Mouse (Mus musculus): ENCODE results near the gene Gm11563. TPM values are rescaled to one million over a fixed set of nuclear protein-coding genes. Genes with fewer than 3 reads are reported as not detected.
"Not testable (repeated sequence)": the region's sequence is repeated elsewhere in the genome, so short reads cannot be mapped to it uniquely, and the experiment has no call there.

Gm11563 gene
- polyA plus RNA-seq, 1 experiment, result not detected

- Histone ChIP-seq H3K27me3 (ENCODE audit: control insufficient read depth, insufficient read depth, low read length) (no peaks in the 10 kb centered on the region), H3K4me3 (ENCODE audit: extremely low read depth, insufficient read depth, insufficient read length) (no peak overlapping the region), H3K36me3 (ENCODE audit: control insufficient read depth, insufficient read depth, low read length) (no peaks in the 10 kb centered on the region), H3K27ac (ENCODE audit: insufficient read depth, low read length) (no peak overlapping the region), H3K4me1 (ENCODE audit: control insufficient read depth, insufficient read depth, insufficient read length) (no peaks in the 10 kb centered on the region)
- WGBS, result 61% methylated on average over 5 of the region's 5 CpGs
- TF ChIP-seq CTCF (IDR thresholded peaks at IDR 0.05; ENCODE audit: extremely low read depth, insufficient read depth, insufficient read length, insufficient replicate concordance), result no peak
- TF ChIP-seq POLR2A (IDR thresholded peaks at IDR 0.05; ENCODE audit: low read depth, low read length), result no peak
- no peak for DNase-seq (ENCODE audit: low read depth in 1 of 2, low spot score in 2 of 2)
Measured at GRCm38 (mm10) chr11:99657051-99657450, 1.7 kb downstream of the Gm11563 start.

- Histone ChIP-seq H3K27me3 (ENCODE audit: control insufficient read depth, insufficient read depth, low read length) (no peaks in the 10 kb centered on the region), H3K27ac (ENCODE audit: insufficient read depth, low read length) (no peak within 1 kb of the TSS), H3K36me3 (ENCODE audit: control insufficient read depth, insufficient read depth, low read length) (no peaks in the 10 kb centered on the region), H3K4me1 (ENCODE audit: control insufficient read depth, insufficient read depth, insufficient read length) (no peaks in the 10 kb centered on the region), H3K4me3 (ENCODE audit: extremely low read depth, insufficient read depth, insufficient read length) (no peak within 1 kb of the TSS)
- DNase-seq (ENCODE audit: low read depth in 1 of 2, low spot score in 2 of 2), result no peak
- WGBS, result 72% methylated on average over 2 of the region's 2 CpGs
- no peak for TF ChIP-seq POLR2A (IDR thresholded peaks at IDR 0.05; ENCODE audit: low read depth, low read length)
- no peak for TF ChIP-seq CTCF (IDR thresholded peaks at IDR 0.05; ENCODE audit: extremely low read depth, insufficient read depth, insufficient read length, insufficient replicate concordance)
Measured at GRCm38 (mm10) chr11:99650136-99650535, 8.6 kb downstream of the Gm11563 start, which contains the start of gene Gm11555. TSS of gene Gm11555 (minus strand) at chr11:99650236.

- Histone ChIP-seq H3K4me3 (ENCODE audit: extremely low read depth, insufficient read depth, insufficient read length) (no peak overlapping the region), H3K27me3 (ENCODE audit: control insufficient read depth, insufficient read depth, low read length) (no peaks in the 10 kb centered on the region), H3K4me1 (ENCODE audit: control insufficient read depth, insufficient read depth, insufficient read length) (no peaks in the 10 kb centered on the region), H3K36me3 (ENCODE audit: control insufficient read depth, insufficient read depth, low read length) (no peaks in the 10 kb centered on the region), H3K27ac (ENCODE audit: insufficient read depth, low read length) (no peak overlapping the region)
- DNase-seq (ENCODE audit: low read depth in 1 of 2, low spot score in 2 of 2), result no peak
- TF ChIP-seq POLR2A (IDR thresholded peaks at IDR 0.05; ENCODE audit: low read depth, low read length) (no peak), CTCF (IDR thresholded peaks at IDR 0.05; ENCODE audit: extremely low read depth, insufficient read depth, insufficient read length, insufficient replicate concordance) (no peak)
- WGBS, result 88% methylated on average over 15 of the region's 15 CpGs
Measured at GRCm38 (mm10) chr11:99646444-99646843, 12.3 kb downstream of the Gm11563 start.

- no peaks in the 10 kb centered on the region for H3K27me3 ChIP-seq (ENCODE audit: control insufficient read depth, insufficient read depth, low read length)
- no peaks in the 10 kb centered on the region for H3K36me3 ChIP-seq (ENCODE audit: control insufficient read depth, insufficient read depth, low read length)
- 77% methylated on average over 3 of the region's 3 CpGs for WGBS
- no peak for TF ChIP-seq POLR2A (IDR thresholded peaks at IDR 0.05; ENCODE audit: low read depth, low read length)
- TF ChIP-seq CTCF (IDR thresholded peaks at IDR 0.05; ENCODE audit: extremely low read depth, insufficient read depth, insufficient read length, insufficient replicate concordance), result no peak
- no peak for DNase-seq (ENCODE audit: low read depth in 1 of 2, low spot score in 2 of 2)
- H3K4me3 ChIP-seq (ENCODE audit: extremely low read depth, insufficient read depth, insufficient read length), result no peak overlapping the region
- no peak overlapping the region for H3K27ac ChIP-seq (ENCODE audit: insufficient read depth, low read length)
- no peaks in the 10 kb centered on the region for H3K4me1 ChIP-seq (ENCODE audit: control insufficient read depth, insufficient read depth, insufficient read length)
Measured at GRCm38 (mm10) chr11:99644351-99644750, 14.4 kb downstream of the Gm11563 start.

GRCm38 (mm10) chr11:99643635-99644139, 15.1 kb downstream of the Gm11563 start, which contains the start of gene Krtap4-7:
TSS of gene Krtap4-7 (minus strand) at chr11:99644089.
- 80% methylated on average over 9 of the region's 9 CpGs for WGBS
- H3K27ac ChIP-seq (ENCODE audit: insufficient read depth, low read length); DNase-seq (ENCODE audit: low read depth in 1 of 2, low spot score in 2 of 2); H3K27me3 ChIP-seq (ENCODE audit: control insufficient read depth, insufficient read depth, low read length); H3K36me3 ChIP-seq (ENCODE audit: control insufficient read depth, insufficient read depth, low read length); H3K4me1 ChIP-seq (ENCODE audit: control insufficient read depth, insufficient read depth, insufficient read length); H3K4me3 ChIP-seq (ENCODE audit: extremely low read depth, insufficient read depth, insufficient read length): not testable (repeated sequence)

- Histone ChIP-seq H3K4me1 (ENCODE audit: control insufficient read depth, insufficient read depth, insufficient read length) (no peaks in the 10 kb centered on the region), H3K4me3 (ENCODE audit: extremely low read depth, insufficient read depth, insufficient read length) (no peak overlapping the region), H3K27ac (ENCODE audit: insufficient read depth, low read length) (no peak overlapping the region), H3K27me3 (ENCODE audit: control insufficient read depth, insufficient read depth, low read length) (no peaks in the 10 kb centered on the region), H3K36me3 (ENCODE audit: control insufficient read depth, insufficient read depth, low read length) (no peaks in the 10 kb centered on the region)
- no peak for DNase-seq (ENCODE audit: low read depth in 1 of 2, low spot score in 2 of 2)
- WGBS, result 30% methylated on average over 1 of the region's 1 CpGs
- no peak for TF ChIP-seq CTCF (IDR thresholded peaks at IDR 0.05; ENCODE audit: extremely low read depth, insufficient read depth, insufficient read length, insufficient replicate concordance)
- no peak for TF ChIP-seq POLR2A (IDR thresholded peaks at IDR 0.05; ENCODE audit: low read depth, low read length)
Measured at GRCm38 (mm10) chr11:99640926-99641325, 17.8 kb downstream of the Gm11563 start.

GRCm38 (mm10) chr11:99637086-99637485, 21.7 kb downstream of the Gm11563 start:
- 81% methylated on average over 1 of the region's 1 CpGs for WGBS
- no peaks in the 10 kb centered on the region for H3K36me3 ChIP-seq (ENCODE audit: control insufficient read depth, insufficient read depth, low read length)
- H3K27ac ChIP-seq (ENCODE audit: insufficient read depth, low read length), result no peak overlapping the region
- H3K4me1 ChIP-seq (ENCODE audit: control insufficient read depth, insufficient read depth, insufficient read length), result no peaks in the 10 kb centered on the region
- H3K4me3 ChIP-seq (ENCODE audit: extremely low read depth, insufficient read depth, insufficient read length), result no peak overlapping the region
- TF ChIP-seq POLR2A (IDR thresholded peaks at IDR 0.05; ENCODE audit: low read depth, low read length) (no peak), CTCF (IDR thresholded peaks at IDR 0.05; ENCODE audit: extremely low read depth, insufficient read depth, insufficient read length, insufficient replicate concordance) (no peak)
- no peaks in the 10 kb centered on the region for H3K27me3 ChIP-seq (ENCODE audit: control insufficient read depth, insufficient read depth, low read length)
- DNase-seq (ENCODE audit: low read depth in 1 of 2, low spot score in 2 of 2), result no peak

All from spleen, adult 2 months (tissue).